Mouse (Mus musculus): ENCODE results near the gene Kif5a.

Kif5a gene

DNA sequence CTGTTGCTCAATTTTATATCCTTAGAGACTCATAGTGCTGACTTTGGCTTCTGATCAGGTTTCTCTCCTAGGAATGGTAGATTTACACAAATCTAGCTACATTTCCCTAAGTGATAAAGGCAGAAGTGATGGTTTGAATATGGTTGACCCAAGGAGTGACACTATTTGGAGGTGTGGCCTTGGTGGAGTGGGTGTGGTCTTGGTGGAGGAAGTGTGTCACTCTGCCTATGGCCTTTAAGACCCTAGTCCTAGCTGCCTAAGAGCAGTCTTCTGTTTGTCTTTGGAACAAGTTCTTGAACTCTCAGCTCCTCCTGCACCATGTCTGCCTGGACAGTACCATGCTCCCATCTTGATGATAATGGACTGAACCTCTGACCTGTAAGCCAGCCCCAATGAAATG, 46.0 kb downstream of the Kif5a start:
- in situ Hi-C loops (cut with MseI, MboI): no loop called here

GRCm38 (mm10) chr10:127216456-127216855, 46.7 kb downstream of the Kif5a start:
- in situ Hi-C loops (cut with MseI, MboI): no loop called here

GRCm38 (mm10) chr10:127214422-127214803, 48.7 kb downstream of the Kif5a start:
- in situ Hi-C loops (cut with MseI, MboI): no loop called here

GRCm38 (mm10) chr10:127213704-127214421, 49.3 kb downstream of the Kif5a start:
- in situ Hi-C loops (cut with MseI, MboI): no loop called here

DNA sequence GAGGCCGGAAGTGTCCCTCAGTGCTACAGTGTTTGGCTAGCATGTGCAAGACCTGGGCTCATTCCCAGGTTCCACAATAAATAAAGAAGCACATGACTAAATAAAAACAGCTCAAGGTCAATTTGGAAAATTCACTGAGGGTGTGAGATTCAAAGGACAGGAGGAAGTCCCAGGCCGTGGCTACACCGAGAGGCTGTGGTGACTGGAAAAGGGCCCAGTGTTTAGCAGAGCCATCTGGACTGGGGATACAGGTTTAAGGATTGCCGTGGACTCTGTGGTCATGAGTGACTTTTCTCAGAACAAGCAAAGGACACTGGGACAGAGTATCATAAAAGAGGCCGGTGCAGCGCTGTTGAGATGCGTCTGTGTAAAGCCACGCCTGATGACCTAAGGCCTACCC, 49.9 kb downstream of the Kif5a start:
- in situ Hi-C loops (cut with MseI, MboI): no loop called here

DNA sequence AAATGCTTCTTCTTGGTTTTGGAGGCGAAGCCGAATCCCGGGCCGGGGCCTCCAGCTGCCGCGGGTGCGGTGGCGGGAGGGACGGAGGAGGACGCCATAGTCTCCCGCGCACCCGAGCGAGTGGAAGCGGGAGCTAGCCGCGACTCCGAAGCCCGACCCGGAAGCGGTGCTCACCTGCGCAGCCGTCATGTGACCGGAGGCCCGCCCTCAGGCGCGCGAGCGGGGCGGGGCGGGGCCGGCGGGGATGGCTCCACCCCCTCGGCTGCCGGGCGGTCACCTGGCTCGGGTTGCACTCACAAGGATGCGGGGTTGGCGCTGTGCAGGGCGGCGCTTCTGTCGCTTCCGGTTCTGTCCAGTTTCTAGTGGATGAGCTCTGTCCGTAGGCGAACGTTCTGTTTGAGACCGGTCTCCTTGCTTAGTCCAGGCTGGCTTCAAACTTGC, 51.7 kb downstream of the Kif5a start, which contains the start of gene Pip4k2c:
Pip4k2c (minus strand) TSS at position 172 of the 441 bp plus-strand sequence.
- in situ Hi-C loops (cut with MseI, MboI): no loop called here

GRCm38 (mm10) chr10:127210961-127211405, 52.2 kb downstream of the Kif5a start:
- in situ Hi-C loops (cut with MseI, MboI): no loop called here

- in situ Hi-C loops (cut with MseI, MboI): no loop called here
Observed at GRCm38 (mm10) chr10:127209928-127210570, 53.1 kb downstream of the Kif5a start.

- in situ Hi-C loops (cut with MseI, MboI): no loop called here
Observed at GRCm38 (mm10) chr10:127208921-127209320, 54.2 kb downstream of the Kif5a start.

DNA sequence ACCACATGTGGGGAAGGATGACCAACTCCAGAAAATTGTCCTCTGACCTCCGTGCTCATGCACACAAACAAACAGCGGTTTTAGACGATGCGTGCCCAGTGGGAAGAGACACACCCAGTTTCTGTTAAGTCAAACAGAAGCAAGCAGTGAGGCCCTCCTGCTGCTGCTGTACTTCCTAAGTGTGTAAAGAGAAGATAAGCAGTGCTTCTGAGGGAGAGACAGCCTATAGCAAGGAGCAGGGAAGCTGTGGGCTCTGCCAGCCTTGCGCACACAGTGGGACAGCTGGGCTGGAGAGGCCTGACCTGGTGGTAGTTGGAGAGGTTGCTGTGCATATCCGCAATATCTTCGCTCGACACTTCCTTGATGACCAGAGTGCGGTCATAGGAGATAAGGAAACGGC, 57.8 kb downstream of the Kif5a start:
- in situ Hi-C loops (cut with MseI, MboI): no loop called here

DNA sequence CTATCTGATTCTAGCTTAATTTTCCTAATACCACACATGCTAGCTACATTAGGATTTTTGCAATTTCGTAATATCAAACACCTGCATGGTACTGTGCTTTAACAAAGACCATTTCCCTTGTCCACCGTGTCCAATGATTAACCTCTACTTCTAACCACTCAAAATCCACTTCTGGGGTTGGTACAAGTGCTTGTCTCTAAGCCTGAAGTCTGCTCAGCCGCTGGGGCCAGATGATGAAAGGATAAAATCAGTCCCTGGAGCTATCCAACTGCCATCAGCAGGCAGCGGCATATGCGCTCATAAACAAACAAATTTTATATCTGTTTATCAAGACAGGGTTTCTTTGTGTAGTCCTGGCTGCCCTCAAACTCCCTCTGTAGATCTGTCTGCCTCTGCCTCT, 58.6 kb downstream of the Kif5a start:
- in situ Hi-C loops (cut with MseI, MboI): no loop called here

- in situ Hi-C loops (cut with MseI, MboI): no loop called here
Observed at GRCm38 (mm10) chr10:127203106-127203505, 60.0 kb downstream of the Kif5a start.

DNA sequence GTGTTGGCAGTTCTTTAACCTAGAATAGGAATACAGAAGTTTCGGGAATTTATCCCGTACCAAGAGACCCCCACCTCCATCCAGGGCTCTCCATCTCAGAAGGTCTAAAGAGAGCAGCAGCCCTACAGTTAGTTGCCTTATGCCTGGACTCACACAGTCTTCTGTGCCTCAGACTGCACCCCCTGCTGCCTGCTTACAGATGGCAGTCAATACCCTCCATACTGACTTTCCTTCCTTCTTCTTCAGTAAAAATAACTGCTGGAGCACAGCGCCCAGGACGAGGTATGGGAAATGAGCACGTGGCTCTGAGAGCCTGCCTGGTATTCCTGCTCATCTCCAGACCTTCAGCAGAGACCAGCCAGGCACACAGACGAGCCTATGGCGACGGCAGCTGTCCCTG, 62.9 kb downstream of the Kif5a start:
- in situ Hi-C loops (cut with MseI, MboI): no loop called here

GRCm38 (mm10) chr10:127199474-127199873, 63.7 kb downstream of the Kif5a start:
- in situ Hi-C loops (cut with MseI, MboI): no loop called here

GRCm38 (mm10) chr10:127199068-127199467, 64.1 kb downstream of the Kif5a start:
- in situ Hi-C loops (cut with MseI, MboI): no loop called here

- in situ Hi-C loops (cut with MseI, MboI): no loop called here
Observed at GRCm38 (mm10) chr10:127198492-127198891, 64.7 kb downstream of the Kif5a start.

GRCm38 (mm10) chr10:127197505-127198110, 65.5 kb downstream of the Kif5a start:
- in situ Hi-C loops (cut with MseI, MboI): no loop called here

DNA sequence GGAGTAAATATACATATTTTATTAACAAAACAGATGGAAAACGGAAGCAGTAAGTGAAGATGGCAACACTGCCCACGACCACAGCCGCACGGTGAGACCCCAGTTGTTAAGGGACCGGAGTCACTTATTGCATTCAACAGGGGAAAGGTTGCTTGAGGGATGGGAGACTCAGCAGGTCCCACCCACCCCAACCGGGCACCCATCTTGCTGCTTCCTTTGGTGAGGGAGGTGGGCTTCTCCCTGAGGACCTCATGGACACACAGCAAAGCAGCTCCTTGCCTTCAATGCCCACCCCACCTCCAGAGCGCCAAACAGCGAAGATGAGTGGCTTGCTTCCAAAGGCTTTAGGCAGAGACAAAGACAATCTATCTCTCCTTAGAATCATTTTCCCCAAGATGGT, 66.0 kb downstream of the Kif5a start:
- in situ Hi-C loops (cut with MseI, MboI): no loop called here

- in situ Hi-C loops (cut with MseI, MboI): no loop called here
Observed at GRCm38 (mm10) chr10:127196392-127196791, 66.8 kb downstream of the Kif5a start.

DNA sequence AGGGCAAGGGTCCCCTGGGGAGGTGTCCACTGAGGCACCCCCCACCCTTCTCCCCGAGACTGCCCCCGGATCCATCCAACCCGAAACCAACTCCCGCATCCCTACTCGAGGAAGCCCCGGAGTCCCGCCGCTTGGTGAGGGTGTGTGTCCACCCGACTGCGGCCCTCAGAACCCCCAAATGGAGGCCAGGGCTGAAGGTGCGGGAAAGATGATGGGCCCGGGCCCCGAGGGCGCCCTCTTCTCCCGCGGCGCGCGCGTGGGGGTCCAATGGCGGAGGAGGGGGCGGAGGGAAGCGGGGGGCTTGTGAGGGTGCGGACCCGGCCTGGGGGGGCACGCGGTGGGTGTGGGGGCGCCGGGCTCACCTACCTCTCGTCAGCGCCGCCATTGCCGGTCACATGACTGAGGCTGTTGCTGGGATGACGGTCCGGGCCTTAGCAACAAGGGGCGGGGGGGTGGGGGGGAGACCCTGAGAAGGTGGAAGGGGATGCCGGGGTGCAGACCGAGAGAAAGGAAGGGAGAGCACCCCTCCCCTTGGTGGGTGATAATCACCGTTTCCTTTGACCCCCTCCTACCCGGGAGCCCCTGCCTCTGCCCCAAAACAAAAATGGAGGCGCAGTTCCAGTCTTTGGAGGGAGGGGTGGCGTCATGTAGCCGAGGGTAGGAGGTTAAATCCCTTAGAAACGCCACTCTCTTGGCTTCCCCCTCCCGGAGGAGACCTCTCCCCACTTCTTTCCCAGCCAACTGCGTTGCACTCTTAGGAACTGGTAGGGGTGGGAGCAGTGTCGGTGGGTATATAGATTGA, 67.6 kb downstream of the Kif5a start, which contains the start of gene Dtx3:
Dtx3 (minus strand) TSS at position 401 of the 802 bp plus-strand sequence.
- in situ Hi-C loops (cut with MseI, MboI): no loop called here

DNA sequence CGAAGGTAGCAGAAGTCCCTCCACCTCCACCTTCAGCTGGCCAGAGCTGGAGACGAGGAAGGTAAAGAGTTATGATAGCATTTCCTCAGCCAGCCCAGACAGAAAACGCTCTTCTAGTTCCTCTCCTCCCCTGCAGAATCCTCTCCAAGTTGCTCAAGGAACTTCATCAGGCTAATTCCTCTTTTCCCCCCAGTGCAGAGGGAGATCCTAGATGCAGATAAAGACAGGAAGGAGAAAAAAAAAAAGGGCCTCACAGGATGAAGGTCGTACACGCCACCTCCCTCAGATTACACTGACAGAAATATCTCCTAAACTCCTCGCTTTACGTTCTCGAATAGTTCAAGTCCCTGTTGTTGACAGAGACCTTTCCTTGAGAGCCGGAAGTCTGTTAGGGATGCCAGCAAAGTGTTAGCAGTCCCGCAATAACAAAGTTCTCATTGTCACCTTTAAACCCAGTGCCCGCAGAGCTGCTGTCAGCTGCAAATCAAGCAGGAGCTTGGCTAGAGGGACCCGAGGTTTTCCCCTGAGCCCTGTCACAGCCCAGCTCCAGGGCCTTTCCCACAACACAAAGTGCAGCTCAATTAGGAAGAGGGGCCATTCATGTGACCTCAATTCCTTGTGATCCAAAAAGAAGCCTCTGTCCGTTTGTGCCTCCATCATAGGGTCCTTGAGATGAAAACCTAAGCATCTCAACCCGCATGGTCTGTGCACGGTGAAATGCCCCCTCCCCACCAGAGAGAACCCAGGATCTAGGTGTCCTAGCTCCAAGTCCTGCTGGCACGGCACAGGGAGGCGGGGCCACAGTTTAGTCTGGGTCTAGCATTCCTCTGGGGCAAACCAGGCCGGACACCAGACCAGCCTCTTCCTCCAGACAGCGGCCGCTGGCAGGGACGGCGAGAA, 68.5 kb downstream of the Kif5a start:
- in situ Hi-C loops (cut with MseI, MboI): no loop called here

All from mouse trophoblast stem cell (cell line).